Mouse (Mus musculus) layer of hippocampus, postnatal 25 days (tissue): ENCODE results near the gene Ak3. TPM values are rescaled to one million over a fixed set of nuclear protein-coding genes. Genes with fewer than 3 reads are reported as not detected.

Experiments
- DNase-seq, 2 experiments: peaks; one replicate each; pipeline ENCODE4 v3.0.0; 2022; ENCODE audit warnings: mixed read lengths in 2 of 2, low spot score in 1 of 2; ENCODE audit errors: extremely low spot score in 1 of 2
- total RNA-seq, 2 experiments: library from RNA; stranded (reverse); gene quantifications; 2 replicates each; pipeline ENCODE4 v1.2.3; 2021

The Ak3 gene
- total RNA-seq, 2 experiments from 2014 or later = 52.3 to 54.3 TPM

DNA sequence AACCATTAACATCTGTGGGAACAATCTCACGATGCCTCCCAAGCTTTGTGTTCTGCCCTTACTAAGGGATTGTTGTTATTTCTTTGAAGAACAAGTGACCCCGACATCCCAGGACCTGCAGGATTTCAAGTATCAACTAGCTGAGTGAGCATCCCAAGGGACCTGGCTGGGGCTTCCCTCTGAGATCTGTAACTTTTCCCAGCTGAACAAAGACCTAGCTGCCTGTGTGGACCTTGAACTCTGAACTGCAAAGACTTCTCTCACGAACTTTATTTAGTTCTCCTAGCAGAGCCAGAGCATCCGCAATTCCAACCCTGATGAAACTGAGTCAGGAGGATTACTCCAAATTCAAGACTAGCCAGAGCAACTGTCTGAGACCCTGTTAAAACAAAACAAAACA lies 2.4 kb downstream of the Ak3 start:
- DNase-seq = no peak

DNA sequence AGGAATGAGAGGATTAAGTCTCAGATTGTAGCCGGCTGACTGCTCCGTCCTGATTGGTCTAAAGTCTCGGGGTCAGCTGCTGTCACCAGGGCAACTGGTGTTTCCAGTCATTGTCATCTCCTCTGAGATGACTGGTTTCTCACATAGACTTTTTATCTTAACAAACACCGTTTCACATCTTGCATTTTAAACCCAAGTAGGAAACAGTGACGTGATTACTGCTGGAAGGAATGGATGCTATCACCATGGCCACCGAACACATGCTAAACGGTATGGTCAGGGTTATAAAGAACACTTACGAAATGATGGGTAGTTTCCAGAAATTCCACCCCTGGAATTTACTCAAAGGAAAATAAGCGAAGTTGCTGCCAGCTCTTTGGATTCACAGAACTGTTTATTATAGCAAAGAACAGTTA lies 3.4 kb downstream of the Ak3 start:
- no peak for DNase-seq

DNA sequence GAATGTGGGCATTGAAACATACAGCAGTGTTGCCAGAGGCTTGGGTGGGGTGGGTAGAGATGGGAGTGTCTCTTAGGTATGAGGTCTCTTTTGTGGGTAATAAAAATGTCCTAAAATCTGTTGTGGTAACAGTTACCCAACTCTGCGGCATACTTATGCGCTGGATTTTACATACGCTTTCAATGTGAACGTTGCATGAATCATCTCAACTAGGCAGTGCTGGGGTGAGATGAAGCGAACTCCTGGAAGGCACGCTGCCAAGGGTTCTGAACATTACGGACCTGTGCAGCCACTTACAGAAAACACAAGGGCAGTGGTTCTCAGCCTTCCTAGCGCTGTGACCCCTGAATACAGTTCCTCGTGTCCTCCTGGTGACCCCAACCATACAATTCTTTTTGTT lies 5.1 kb downstream of the Ak3 start:
- no peak for DNase-seq

DNA sequence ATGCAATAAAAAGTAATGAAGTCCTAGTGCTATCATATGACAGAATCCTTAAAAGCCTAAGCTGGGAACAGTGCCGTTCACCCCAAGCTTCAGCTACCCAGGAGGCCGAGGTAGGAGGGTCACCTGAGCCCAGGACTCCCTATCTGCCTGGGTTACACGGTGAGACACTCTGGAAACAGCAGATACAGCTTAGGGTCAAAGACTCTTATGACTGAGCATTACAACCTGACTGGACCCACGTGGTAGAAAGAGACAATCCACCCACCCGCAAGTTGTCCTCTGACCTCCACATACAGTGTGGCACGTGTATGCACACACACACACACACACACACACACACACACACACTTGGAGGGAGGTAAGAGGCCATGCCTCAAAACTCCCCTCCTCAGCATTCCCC lies 5.6 kb downstream of the Ak3 start:
- DNase-seq = no peak

DNA sequence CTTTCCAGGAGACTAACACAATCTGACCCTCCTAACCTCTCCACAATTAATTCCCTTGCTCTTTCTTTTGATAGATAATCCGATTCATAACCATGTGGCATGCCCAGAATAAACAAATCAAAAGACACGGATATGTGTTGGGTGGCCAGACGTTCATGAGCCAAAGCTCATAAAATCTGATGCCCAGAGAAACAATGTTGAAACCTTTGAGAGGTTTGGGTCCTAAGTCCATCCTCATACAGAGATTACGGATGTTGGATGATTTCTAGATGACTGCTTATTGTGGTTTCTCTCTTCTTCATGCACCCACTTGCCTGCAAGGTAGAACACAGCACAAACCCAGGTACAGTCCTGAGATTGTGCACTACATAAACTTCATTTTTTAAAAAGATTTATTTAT lies 7.6 kb downstream of the Ak3 start:
- DNase-seq = no peak

DNA sequence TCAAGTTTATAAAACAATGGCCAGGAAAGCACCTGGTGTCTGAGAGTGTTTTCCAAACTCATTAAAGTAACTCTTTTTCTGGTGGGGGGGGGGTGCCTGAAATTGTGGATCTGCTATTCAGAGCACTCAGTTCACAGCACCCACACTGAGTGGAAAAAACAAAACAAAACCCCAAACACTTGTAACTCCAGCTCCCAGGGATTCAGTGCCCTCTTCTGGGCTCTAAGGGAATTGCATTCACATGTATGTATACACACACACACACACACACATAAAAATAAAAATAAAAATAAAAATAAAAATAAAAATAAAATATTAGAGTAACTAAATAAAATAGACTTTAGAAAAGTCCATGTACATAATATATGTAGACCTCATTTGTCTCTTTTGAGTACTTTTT lies 8.4 kb downstream of the Ak3 start:
- no peak for DNase-seq

DNA sequence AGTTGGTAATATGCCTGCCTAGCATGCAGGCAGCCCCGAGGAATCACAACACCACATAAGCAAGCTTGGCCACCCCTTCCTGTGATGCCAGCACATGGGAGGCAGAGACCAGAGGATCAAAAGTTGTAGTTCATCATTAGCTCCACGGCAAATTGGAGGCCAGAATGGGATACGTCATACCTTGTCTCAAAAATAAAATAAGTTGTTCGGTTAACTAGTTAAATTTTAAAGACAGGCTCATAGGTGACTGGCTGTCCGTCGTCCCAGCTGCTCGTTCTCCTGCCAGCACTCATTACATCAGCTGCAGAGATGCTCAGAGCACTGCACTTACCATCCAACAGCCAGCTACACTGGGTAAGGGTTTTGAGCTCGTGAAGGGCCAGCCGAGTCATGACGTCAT lies 10.2 kb downstream of the Ak3 start:
- no peak for DNase-seq

DNA sequence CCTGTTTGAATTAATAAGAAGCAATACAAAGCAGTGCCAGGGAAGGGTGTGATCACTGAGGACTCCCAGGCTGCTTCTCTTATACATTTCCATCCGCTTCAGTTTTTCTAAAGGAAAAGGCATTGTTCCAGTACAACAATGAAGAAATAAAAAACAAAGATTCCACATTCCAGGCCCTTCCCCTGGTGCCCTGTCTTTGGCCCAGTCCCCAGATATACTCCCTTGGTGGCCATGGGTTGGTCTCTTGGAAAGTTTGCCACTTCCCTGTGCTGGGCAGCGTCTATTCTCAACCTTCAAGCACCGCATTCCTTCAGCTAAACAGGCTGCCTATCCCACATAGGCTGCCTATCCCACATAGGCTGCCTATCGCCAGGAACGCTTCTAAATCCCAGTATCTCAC lies 10.7 kb downstream of the Ak3 start:
- DNase-seq = no peak

DNA sequence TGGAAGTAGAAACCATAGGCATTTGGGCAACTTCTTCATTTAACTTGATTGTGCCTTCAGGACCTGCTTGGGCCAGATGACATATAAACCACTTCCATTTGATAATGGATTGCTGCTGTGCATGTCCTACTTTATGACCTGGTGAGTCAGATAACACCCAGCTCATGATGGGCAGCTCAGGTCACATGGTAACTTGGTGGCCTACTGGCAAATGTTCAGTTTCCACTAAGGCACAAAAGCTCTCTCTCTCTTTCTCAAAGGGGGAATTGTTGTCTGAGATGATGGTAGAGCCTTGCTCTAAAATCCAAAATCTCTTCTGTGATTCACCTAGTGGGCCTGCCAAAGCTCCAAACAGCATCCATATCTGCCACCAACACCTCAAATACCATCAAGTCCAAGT lies 15.1 kb downstream of the Ak3 start:
- no peak for DNase-seq

DNA sequence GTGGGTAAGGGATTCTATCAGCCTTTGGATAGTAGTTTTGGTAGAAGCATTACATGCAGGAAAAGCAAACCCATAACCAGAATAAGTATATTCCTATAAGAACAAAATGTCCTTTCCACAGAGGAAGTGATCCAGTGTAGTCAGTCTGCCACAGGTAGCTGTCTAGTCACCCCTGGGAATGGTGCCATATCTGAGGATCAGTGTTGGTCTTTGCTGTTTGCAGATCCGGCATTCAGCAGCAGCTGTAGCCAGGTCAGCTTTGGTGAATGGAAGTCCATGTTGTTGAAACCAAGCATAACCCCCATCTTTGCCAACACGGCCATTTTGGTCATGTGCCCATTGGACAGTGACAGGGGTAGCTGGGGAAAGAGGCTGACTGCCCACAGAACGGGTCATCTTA lies 16.0 kb downstream of the Ak3 start:
- DNase-seq = no peak

DNA sequence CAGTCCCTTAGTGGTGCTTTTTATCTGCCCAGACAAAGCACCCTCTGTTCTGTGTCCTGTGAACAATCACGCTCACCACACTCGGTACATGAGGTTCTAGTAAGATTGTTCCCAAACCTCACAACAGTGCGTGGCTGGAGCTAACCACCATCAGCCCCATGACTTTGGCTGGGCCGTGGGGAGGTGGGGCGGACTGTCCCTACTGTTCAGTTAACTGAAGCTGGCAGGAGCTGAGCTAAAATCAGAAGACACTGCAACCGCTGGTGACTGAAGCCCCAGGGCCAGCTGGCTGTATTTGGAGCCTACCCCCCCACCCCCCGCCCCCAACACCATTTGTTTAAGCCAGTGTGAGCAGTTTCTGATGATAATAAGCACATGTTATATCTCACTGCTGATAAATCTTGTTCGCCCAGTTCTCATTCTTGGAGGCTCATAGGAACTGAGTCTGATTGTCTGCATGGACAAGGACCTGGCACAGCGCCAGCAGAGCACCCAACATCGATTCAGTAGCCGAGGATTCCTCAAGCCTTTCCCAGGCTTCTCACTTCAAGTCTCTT lies 23.3 kb downstream of the Ak3 start:
- peak in 1 of 2 experiments; percentile 43 for DNase-seq

DNA sequence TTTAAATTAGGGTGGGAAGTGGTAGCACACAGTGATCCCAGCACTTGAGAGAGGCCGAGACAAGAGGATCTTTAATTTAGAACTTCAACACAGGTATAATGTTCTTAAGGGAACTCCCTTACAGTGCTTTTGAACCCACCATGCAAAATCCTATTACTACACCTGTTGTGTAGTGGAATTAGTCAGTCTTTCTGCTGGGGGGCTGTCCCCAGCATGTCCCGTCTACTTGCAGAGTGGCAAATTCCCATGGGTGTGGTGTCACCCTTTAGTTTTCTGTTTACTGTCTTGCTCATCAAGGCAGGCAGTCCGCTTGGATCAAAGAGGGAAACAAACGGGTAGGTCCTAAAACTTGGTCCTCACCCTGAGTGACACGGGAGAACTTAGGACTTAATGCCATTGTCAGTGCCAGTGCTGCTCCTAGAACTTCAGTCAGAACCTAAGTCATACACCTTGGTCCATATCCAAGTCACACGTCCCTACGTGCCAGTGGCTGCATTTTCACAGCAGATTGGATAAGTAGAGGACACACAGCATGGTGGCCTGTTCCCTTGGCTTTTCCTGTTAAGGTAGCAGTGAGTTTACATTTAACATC lies 25.9 kb downstream of the Ak3 start:
- DNase-seq = no peak

DNA sequence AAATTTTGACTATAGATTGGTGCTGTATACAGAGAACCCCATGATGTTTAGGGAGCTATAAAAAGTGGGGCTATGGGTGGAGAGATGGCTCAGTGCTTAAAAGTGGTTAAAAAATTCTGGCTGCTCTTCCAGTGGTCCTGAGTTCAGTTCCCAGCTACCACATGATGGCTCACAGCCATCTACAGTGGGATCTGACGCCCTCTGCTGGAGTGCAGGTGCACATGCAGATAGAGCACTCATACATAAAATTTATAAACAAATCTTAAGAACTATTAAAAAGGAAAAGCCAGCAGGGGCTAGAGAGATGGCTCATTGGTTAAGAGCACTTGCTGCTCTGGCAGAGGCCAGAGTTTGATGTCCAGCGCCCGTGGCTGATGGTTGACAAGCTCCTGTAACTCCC lies 28.1 kb downstream of the Ak3 start:
- DNase-seq = no peak

DNA sequence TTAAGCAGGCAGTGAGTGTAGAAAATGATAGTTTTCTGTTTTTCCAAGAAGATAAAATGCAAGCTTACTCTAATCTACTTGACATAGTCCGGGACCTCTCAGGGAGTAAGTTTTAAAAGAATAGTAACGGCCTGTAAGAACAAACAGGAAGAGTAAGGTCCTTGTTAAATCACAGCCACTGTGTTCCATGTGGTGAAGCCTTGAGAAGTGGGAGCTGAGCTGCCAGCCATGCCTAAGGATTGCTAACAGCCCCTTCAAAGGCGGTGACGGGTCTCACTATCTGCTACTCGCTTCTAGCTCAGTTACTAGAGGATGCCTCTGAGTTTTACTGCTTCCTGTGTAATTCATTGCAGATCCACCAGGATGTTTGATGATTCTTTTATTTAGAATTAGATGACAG lies 31.0 kb downstream of the Ak3 start:
- DNase-seq = no peak

DNA sequence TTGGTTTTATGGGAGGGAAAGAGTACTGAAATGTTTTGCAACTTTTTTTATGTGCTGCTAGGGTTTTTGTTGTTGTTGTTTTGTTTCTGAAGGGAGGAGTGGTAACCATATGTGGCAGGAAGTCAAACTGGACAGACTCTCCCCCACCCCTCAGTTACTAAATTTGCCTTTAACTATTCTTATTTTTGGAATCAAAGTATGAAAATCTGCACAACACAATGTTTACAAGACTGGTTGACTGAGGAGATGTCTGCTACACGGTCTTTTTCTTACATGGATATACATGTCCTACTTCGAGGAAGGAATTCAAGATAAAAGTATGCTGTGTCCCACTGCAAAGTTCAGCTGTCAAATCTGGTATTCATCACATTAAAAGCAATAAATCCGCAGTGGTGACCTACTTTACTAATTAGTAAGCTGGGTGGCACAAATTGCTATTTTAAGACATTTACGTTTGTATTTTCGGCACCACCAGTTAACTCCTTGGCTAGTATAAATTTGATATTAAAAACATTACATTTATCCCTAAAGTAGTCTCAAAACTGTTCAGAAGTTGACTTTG lies 31.5 kb downstream of the Ak3 start:
- no peak for DNase-seq

DNA sequence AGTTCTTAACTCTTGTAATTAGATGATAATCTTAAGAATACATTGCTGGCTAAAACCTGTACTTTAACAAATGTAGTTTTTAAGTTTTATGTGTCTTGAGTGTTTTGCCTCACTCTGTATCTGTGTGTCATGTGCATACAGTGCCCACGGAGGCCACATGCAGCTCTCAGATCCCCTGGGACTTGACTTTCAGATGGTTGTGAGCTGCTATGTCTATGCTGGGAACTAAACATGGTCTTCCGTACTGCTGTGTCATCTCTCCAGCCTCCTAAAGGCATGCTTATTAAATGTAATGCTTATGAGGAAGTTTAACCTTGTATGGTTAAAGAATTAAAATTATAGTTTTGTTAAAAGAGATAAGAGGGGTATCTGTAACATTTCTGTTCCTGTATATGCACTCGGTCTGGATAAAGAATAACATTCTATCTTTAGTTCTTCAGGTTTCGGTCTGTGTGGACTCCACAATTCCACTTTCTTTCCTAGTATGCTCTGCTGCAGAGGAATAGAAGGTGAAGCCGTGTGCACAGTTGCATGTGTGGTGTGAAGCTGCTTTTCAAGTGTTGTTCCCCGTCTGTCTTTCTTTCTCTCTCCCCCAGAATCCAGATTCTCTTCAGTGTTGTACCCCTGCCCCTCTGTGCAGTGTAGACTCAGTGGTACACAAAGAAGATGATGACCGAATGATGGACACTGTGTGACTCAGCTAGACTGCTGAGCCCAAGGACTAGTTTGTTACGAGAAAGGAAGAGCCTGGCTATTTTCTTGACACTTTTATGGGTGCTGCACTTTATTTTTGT lies 32.2 kb downstream of the Ak3 start:
- DNase-seq = no peak

DNA sequence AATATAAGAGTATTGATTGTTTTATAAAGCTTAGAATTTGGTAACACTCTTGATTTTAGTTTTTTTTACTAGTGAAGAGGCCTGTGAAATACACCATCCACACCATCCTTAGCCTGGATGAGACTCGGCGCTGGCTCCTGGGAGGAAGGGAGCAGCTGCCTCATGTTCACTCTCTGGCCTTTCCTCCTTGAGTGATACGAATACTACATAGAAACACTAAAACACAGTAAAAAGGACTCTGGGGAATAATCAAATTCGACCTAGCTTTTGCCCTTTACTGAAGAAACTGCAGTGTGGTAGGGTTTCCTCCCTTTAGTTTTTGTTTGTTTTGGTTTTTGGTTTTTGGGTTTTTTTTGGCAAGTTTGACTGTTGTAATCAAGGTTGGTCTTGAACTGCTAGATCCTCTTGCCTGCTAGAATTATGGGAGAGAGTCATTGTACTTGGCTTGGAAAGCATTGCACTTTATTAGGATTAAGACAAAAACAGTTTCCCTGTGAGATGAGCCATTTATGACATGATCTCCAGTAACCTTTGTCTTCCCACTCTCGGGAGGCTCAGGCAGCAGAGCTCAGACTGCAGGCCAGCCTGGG lies 33.2 kb downstream of the Ak3 start:
- DNase-seq = no peak

DNA sequence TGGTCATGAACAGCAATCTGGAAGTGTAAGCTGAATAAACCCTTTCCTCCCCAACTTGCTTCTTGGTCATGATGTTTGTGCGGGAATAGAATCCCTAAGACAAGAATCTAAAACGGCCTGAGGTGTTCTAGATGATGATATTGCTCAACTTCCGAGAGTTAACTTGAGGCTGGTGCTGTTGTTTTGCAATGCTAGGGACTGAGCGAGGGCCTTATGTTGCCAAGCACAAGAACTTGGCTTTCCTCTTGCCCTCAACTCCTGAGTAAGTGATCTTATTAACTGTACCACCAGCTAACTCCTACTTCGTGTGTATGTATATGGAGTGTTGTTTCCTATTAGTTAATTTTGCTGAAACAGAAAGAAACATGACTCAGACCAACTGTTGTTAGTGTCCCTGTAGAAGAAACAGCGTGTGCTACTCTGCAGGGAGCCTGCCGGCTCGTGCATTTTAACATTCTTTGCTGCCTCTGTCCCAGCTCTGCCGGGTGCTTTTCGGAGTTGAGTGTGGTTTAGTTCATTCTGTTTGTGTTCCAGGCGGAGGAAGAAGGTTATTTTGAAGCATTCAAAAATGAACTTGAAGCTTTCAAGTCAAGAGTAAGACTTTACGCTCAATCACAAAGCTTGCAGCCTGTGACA lies 36.3 kb downstream of the Ak3 start:
- no peak for DNase-seq

DNA sequence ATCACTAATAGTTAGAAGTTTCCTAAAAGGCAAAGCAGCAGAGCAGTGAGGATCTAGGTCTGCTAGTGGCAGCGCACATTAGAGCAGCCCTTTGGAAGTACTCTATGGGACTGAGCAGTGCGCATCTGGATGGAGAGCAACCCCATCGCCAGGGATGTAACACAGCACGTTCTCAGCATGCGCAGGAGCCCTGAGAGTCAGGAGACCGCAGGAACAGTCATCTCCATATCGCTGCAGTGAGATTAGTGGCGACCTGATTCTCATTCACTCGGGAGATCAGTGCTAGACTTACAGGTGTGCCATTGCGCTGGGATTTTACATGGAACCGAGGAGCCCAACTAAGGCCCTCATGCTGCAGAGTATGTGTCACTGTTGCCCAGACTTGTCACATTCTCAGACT lies 38.7 kb downstream of the Ak3 start:
- no peak for DNase-seq

DNA sequence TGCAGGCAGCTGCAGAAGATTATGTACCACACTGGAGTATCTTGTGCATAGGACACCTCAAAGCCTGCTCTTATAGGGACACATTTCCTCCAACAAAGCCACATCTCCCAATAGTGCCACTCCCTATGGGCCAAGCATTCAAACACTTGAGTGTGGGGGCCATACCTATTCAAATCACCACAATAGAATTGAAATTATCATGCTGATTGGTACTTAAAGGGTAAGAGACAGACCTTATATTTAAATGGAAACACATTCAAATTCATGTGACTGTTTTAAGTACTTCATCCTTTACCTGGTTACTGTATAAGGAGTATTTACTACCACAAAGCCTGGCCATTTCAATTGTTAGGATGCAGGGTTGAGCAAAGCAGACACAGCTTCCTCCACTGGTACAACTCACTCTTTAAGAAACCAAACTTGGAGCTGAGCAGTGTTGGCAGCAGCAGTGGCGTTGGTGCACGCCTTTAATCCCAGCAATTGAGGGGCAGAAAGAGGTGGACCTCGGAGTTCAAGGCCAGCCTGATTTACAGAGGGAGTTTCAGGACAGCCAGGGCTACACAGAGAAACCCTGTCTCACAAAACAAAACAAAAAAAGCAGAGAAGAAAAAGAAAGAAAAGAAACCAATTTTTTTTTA lies 39.6 kb downstream of the Ak3 start:
- no peak for DNase-seq
